Mouse (Mus musculus): Measurements from ENCODE around the gene 9030025P20Rik. TPM values are rescaled to one million over a fixed set of nuclear protein-coding genes. Genes with fewer than 3 reads are reported as not detected.
"Not testable (repeated sequence)": the region's sequence is repeated elsewhere in the genome, so short reads cannot be mapped to it uniquely, and the experiment has no call there.

The 9030025P20Rik gene
- polyA plus RNA-seq, 1 experiment from 2014 or later, result 6.5 TPM

- not testable (repeated sequence) for H3K27me3 ChIP-seq (replicated peaks); H3K9ac ChIP-seq (replicated peaks); H3K4me1 ChIP-seq; H3K9me3 ChIP-seq (replicated peaks); H3K4me3 ChIP-seq (replicated peaks); H3K4me2 ChIP-seq; H3K27ac ChIP-seq (replicated peaks); H3K36me3 ChIP-seq
- peak; percentile 93 for ATAC-seq (ENCODE audit: low FRiP score)
- no CpG with 5 or more reads among the region's 47 CpGs for WGBS
Observed at GRCm38 (mm10) chr17:14993139-14993832, 15.0 kb downstream of the 9030025P20Rik start.

GRCm38 (mm10) chr17:14994140-14994539 lies 15.9 kb downstream of the 9030025P20Rik start:
- WGBS, result no CpG with 5 or more reads among the region's 5 CpGs
- H3K4me2 ChIP-seq; H3K9me3 ChIP-seq (replicated peaks); ATAC-seq (ENCODE audit: low FRiP score); H3K27me3 ChIP-seq (replicated peaks); H3K36me3 ChIP-seq; H3K9ac ChIP-seq (replicated peaks); H3K4me3 ChIP-seq (replicated peaks); H3K4me1 ChIP-seq; H3K27ac ChIP-seq (replicated peaks): not testable (repeated sequence)

- not testable (repeated sequence) for H3K9ac ChIP-seq (replicated peaks); H3K4me3 ChIP-seq (replicated peaks); H3K27ac ChIP-seq (replicated peaks); H3K4me2 ChIP-seq; H3K27me3 ChIP-seq (replicated peaks); H3K4me1 ChIP-seq; H3K36me3 ChIP-seq; H3K9me3 ChIP-seq (replicated peaks); ATAC-seq (ENCODE audit: low FRiP score)
- no CpG with 5 or more reads among the region's 4 CpGs for WGBS
Observed at GRCm38 (mm10) chr17:15000047-15000446, 21.8 kb downstream of the 9030025P20Rik start.

- no CpG with 5 or more reads among the region's 3 CpGs for WGBS
- not testable (repeated sequence) for H3K4me3 ChIP-seq (replicated peaks); H3K36me3 ChIP-seq; H3K27me3 ChIP-seq (replicated peaks); H3K9me3 ChIP-seq (replicated peaks); H3K4me1 ChIP-seq; H3K9ac ChIP-seq (replicated peaks); H3K27ac ChIP-seq (replicated peaks); H3K4me2 ChIP-seq
- ATAC-seq (ENCODE audit: low FRiP score), result 0 out of 2 replicates have a peak, but pooled peaks have one; percentile 16
Observed at GRCm38 (mm10) chr17:15009088-15009487, 30.8 kb downstream of the 9030025P20Rik start.

- H3K36me3 ChIP-seq; H3K4me3 ChIP-seq (replicated peaks); H3K27me3 ChIP-seq (replicated peaks); H3K4me2 ChIP-seq; H3K4me1 ChIP-seq; H3K9me3 ChIP-seq (replicated peaks); H3K9ac ChIP-seq (replicated peaks); H3K27ac ChIP-seq (replicated peaks): not testable (repeated sequence)
- ATAC-seq (ENCODE audit: low FRiP score), result peak; percentile 97
- WGBS, result no CpG with 5 or more reads among the region's 60 CpGs
Observed at GRCm38 (mm10) chr17:15009706-15010413, 31.6 kb downstream of the 9030025P20Rik start, which contains the start of gene Gm3435. Gene Gm3435 (plus strand): TSS chr17:15010176.

GRCm38 (mm10) chr17:15021503-15022220 lies 43.4 kb downstream of the 9030025P20Rik start:
- not testable (repeated sequence) for ATAC-seq (ENCODE audit: low FRiP score); H3K4me2 ChIP-seq; H3K4me1 ChIP-seq; H3K4me3 ChIP-seq (replicated peaks); H3K9me3 ChIP-seq (replicated peaks); H3K27ac ChIP-seq (replicated peaks); H3K36me3 ChIP-seq; H3K27me3 ChIP-seq (replicated peaks); H3K9ac ChIP-seq (replicated peaks)
- 74% methylated on average over 3 of the region's 3 CpGs for WGBS

- H3K4me2 ChIP-seq; H3K4me3 ChIP-seq (replicated peaks); H3K4me1 ChIP-seq; H3K27ac ChIP-seq (replicated peaks); H3K9ac ChIP-seq (replicated peaks); H3K9me3 ChIP-seq (replicated peaks); H3K36me3 ChIP-seq; H3K27me3 ChIP-seq (replicated peaks): not testable (repeated sequence)
- no CpG with 5 or more reads among the region's 97 CpGs for WGBS
- peak; percentile 81 for ATAC-seq (ENCODE audit: low FRiP score)
Observed at GRCm38 (mm10) chr17:15023878-15024492, 45.7 kb downstream of the 9030025P20Rik start.

- H3K9ac ChIP-seq (replicated peaks); H3K4me1 ChIP-seq; H3K9me3 ChIP-seq (replicated peaks); H3K27me3 ChIP-seq (replicated peaks); H3K27ac ChIP-seq (replicated peaks); H3K4me2 ChIP-seq; H3K36me3 ChIP-seq; H3K4me3 ChIP-seq (replicated peaks): not testable (repeated sequence)
- WGBS, result no CpG with 5 or more reads among the region's 48 CpGs
- peak; percentile 93 for ATAC-seq (ENCODE audit: low FRiP score)
Observed at GRCm38 (mm10) chr17:15024502-15025193, 46.4 kb downstream of the 9030025P20Rik start.

- no CpG with 5 or more reads among the region's 6 CpGs for WGBS
- H3K4me3 ChIP-seq (replicated peaks); H3K9me3 ChIP-seq (replicated peaks); H3K4me2 ChIP-seq; H3K9ac ChIP-seq (replicated peaks); H3K4me1 ChIP-seq; H3K27ac ChIP-seq (replicated peaks); H3K27me3 ChIP-seq (replicated peaks); H3K36me3 ChIP-seq; ATAC-seq (ENCODE audit: low FRiP score): not testable (repeated sequence)
Observed at GRCm38 (mm10) chr17:15025513-15025912, 47.2 kb downstream of the 9030025P20Rik start.

- not testable (repeated sequence) for H3K4me1 ChIP-seq; H3K27ac ChIP-seq (replicated peaks); ATAC-seq (ENCODE audit: low FRiP score); H3K36me3 ChIP-seq; H3K27me3 ChIP-seq (replicated peaks); H3K9ac ChIP-seq (replicated peaks); H3K4me3 ChIP-seq (replicated peaks); H3K9me3 ChIP-seq (replicated peaks); H3K4me2 ChIP-seq
- no CpG with 5 or more reads among the region's 4 CpGs for WGBS
Observed at GRCm38 (mm10) chr17:15031414-15031813, 53.1 kb downstream of the 9030025P20Rik start.

GRCm38 (mm10) chr17:15040455-15040854 lies 62.2 kb downstream of the 9030025P20Rik start:
- ATAC-seq (ENCODE audit: low FRiP score), result 0 out of 2 replicates have a peak, but pooled peaks have one; percentile 11
- H3K4me3 ChIP-seq (replicated peaks), result not testable (repeated sequence)
- no CpG with 5 or more reads among the region's 3 CpGs for WGBS

More at GRCm38 (mm10) chr17:15040455-15040854, 62.2 kb downstream of the 9030025P20Rik start:
- not testable (repeated sequence) for H3K9me3 ChIP-seq (replicated peaks); H3K9ac ChIP-seq (replicated peaks); H3K27me3 ChIP-seq (replicated peaks); H3K4me2 ChIP-seq; H3K36me3 ChIP-seq; H3K4me1 ChIP-seq; H3K27ac ChIP-seq (replicated peaks)

All from neural tube, embryonic 15.5 days (tissue).